Mouse (Mus musculus): Measurements from ENCODE around the gene Dus1l. TPM values are rescaled to one million over a fixed set of nuclear protein-coding genes. Genes with fewer than 3 reads are reported as not detected.
"Not testable (repeated sequence)": the region's sequence is repeated elsewhere in the genome, so short reads cannot be mapped to it uniquely, and the experiment has no call there.

Dus1l gene
- polyA plus RNA-seq, 1 experiment from 2014 or later: 76.9 TPM

DNA sequence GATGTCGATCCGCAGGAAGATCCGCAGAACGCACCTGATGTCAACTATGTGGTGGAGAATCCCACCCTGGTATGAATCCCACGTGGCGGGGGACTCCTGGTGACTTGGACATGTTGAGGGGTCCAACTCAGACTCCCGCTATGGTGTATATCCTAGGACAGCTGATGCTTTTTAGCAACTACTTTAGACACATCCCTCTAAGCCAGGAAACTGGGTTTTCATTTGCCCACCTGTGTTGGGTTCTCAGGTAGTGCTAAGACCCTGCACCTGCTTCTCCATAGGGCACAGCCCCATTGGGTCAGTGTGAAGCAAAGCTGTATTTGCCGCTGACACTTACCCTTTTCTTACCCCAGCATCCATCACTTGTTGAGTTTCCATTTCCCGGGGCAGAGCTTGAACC is 11.1 kb downstream of the Dus1l start:
- no peak for DNase-seq (ENCODE audit: low spot score, missing footprints)
- WGBS: 42% methylated on average over 9 of the region's 9 CpGs
- Histone ChIP-seq H3K27ac (ENCODE audit: low read depth, low read length) (no peak overlapping the region), H3K27me3 (ENCODE audit: control insufficient read depth, insufficient read depth, low read length) (no peaks in the 10 kb centered on the region), H3K4me1 (ENCODE audit: control insufficient read depth, insufficient read depth, low read length) (peaks cover 15% of the 10 kb centered on the region), H3K36me3 (ENCODE audit: control insufficient read depth, insufficient read depth, low read length) (peaks cover 12% of the 10 kb centered on the region), H3K4me3 (ENCODE audit: low read depth, low read length) (peak overlapping the region; percentile 99), H3K4me2 (peak overlapping the region; percentile 97), H3K9me3 (ENCODE audit: control insufficient read depth, low read length) (no peaks in the 10 kb centered on the region), H3K9ac (ENCODE audit: low read length) (peak overlapping the region; percentile 91)
- no peak for ATAC-seq (ENCODE audit: low FRiP score)

DNA sequence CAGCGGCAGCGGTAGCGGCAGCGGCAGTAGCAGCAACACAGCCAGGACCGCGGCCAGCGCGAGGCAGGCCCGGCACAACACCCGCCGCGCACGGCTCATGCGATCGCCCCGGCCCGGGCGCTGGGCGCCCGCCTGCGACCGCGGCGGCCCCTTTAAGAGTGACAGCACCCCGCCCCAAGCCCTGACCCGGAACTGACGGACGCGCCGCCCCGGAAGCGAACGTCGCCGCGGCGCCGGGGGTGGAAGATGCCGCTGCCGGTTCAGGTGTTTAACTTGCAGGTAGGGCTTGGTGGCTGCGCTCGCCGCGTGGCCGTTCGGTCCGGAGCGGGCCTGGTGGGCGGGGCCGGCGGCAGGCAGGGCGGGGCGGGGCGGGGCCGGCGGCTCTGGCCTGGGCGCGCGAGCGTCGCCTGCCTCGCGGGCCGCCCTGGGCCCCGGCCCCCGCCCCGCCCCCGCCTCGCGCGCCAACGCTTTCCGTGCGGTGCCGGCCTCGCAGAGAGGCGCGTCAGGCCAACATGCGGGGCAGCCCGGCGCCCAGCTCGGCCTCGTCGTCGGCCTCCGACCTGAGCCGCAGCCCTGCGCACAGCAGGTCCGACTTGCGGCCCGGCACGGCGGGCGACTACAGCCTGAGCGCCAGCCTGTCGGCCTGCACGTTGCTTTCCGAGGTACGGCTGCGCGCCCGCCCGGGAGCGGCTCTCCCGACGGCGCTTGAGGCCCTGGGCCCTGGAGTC is 12.0 kb downstream of the Dus1l start, which contains the start of the genes Rfng and Gps1:
Gene Rfng, minus strand, starts transcription at position 144 of the 728 bp plus-strand sequence.
Gene Gps1, plus strand, starts transcription at position 209 of the 728 bp plus-strand sequence.
- DNase-seq (ENCODE audit: low spot score, missing footprints): peak; percentile 96
- ATAC-seq (ENCODE audit: low FRiP score): peak; percentile 86
- Histone ChIP-seq H3K4me1 (ENCODE audit: control insufficient read depth, insufficient read depth, low read length) (peaks cover 15% of the 10 kb centered on the region), H3K27me3 (ENCODE audit: control insufficient read depth, insufficient read depth, low read length) (no peaks in the 10 kb centered on the region), H3K27ac (ENCODE audit: low read depth, low read length) (peak within 1 kb of the TSS; percentile 40; the same call in 1 of the 2 replicates), H3K4me2 (peak within 1 kb of the TSS; percentile 97), H3K9ac (ENCODE audit: low read length) (peak within 1 kb of the TSS; percentile 91), H3K4me3 (ENCODE audit: low read depth, low read length) (peak within 1 kb of the TSS; percentile 99), H3K36me3 (ENCODE audit: control insufficient read depth, insufficient read depth, low read length) (peaks cover 3% of the 10 kb centered on the region), H3K9me3 (ENCODE audit: control insufficient read depth, low read length) (no peaks in the 10 kb centered on the region)
- under 1% methylated on average over 89 of the region's 107 CpGs for WGBS

- peak overlapping the region; percentile 40; the same call in 1 of the 2 replicates for H3K27ac ChIP-seq (ENCODE audit: low read depth, low read length)
- DNase-seq (ENCODE audit: low spot score, missing footprints) (peak; percentile 94), ATAC-seq (ENCODE audit: low FRiP score) (peak; percentile 41; the same call in 1 of the 2 replicates)
- peak overlapping the region; percentile 91 for H3K9ac ChIP-seq (ENCODE audit: low read length)
- no peaks in the 10 kb centered on the region for H3K27me3 ChIP-seq (ENCODE audit: control insufficient read depth, insufficient read depth, low read length)
- no peaks in the 10 kb centered on the region; the same call in 1 of the 2 replicates for H3K36me3 ChIP-seq (ENCODE audit: control insufficient read depth, insufficient read depth, low read length)
- peaks cover 15% of the 10 kb centered on the region for H3K4me1 ChIP-seq (ENCODE audit: control insufficient read depth, insufficient read depth, low read length)
- WGBS: 2% methylated on average over 42 of the region's 42 CpGs
- peak overlapping the region; percentile 97 for H3K4me2 ChIP-seq
- H3K9me3 ChIP-seq (ENCODE audit: control insufficient read depth, low read length): no peaks in the 10 kb centered on the region
- H3K4me3 ChIP-seq (ENCODE audit: low read depth, low read length): peak overlapping the region; percentile 99
Measured at GRCm38 (mm10) chr11:120783426-120784063, 12.7 kb downstream of the Dus1l start.

DNA sequence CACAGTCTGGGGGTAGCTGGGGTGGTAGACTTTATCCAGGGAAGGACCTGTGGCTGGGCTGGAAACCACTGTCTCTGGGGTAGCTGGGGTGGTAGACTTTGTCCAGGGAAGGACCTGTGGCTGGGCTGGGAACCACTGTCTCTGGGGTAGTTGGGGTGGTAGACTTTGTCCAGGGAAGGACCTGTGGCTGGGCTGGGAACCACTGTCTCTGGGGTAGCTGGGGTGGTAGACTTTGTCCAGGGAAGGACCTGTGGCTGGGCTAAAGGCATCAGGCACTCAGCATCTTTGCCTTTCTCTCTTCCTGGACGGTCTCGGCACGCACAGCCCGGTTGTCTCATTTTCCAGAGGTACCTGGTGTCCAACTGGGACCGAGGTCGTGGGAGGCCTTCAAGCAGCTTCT is 14.8 kb downstream of the Dus1l start:
- not testable (repeated sequence) for H3K9ac ChIP-seq (ENCODE audit: low read length); ATAC-seq (ENCODE audit: low FRiP score); H3K27ac ChIP-seq (ENCODE audit: low read depth, low read length); H3K4me3 ChIP-seq (ENCODE audit: low read depth, low read length); H3K4me2 ChIP-seq; H3K9me3 ChIP-seq (ENCODE audit: control insufficient read depth, low read length); H3K36me3 ChIP-seq (ENCODE audit: control insufficient read depth, insufficient read depth, low read length); H3K27me3 ChIP-seq (ENCODE audit: control insufficient read depth, insufficient read depth, low read length); DNase-seq (ENCODE audit: low spot score, missing footprints)
- H3K4me1 ChIP-seq (ENCODE audit: control insufficient read depth, insufficient read depth, low read length): peaks cover 15% of the 10 kb centered on the region
- 93% methylated on average over 6 of the region's 6 CpGs for whole genome bisulfite sequencing

DNA sequence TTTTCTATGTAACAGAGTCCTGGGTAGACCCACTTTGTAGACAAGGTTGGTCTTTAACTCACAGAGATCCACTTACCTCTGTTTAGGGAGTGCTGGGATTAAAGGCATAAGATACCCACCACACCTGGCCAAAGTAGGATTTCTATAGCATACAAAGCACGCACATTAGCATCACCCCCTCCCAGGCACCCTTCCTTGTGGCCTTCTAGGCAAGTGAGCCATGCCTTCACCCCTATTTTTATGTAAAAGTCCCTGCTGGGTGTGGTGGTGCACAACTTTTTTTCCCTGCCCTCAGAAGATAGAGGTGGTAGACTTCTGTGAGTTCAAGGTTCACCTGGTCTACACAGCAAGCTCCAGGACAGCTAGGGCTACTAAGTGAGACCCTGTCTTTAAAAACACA is 16.3 kb downstream of the Dus1l start:
- Histone ChIP-seq H3K4me2 (no peak overlapping the region), H3K36me3 (ENCODE audit: control insufficient read depth, insufficient read depth, low read length) (no peaks in the 10 kb centered on the region; the same call in 1 of the 2 replicates), H3K27me3 (ENCODE audit: control insufficient read depth, insufficient read depth, low read length) (no peaks in the 10 kb centered on the region), H3K27ac (ENCODE audit: low read depth, low read length) (no peak overlapping the region), H3K4me3 (ENCODE audit: low read depth, low read length) (no peak overlapping the region), H3K9me3 (ENCODE audit: control insufficient read depth, low read length) (no peaks in the 10 kb centered on the region), H3K4me1 (ENCODE audit: control insufficient read depth, insufficient read depth, low read length) (peaks cover 9% of the 10 kb centered on the region), H3K9ac (ENCODE audit: low read length) (no peak overlapping the region)
- DNase-seq (ENCODE audit: low spot score, missing footprints): no peak
- WGBS: 66% methylated on average over 1 of the region's 1 CpGs
- ATAC-seq (ENCODE audit: low FRiP score): no peak

DNA sequence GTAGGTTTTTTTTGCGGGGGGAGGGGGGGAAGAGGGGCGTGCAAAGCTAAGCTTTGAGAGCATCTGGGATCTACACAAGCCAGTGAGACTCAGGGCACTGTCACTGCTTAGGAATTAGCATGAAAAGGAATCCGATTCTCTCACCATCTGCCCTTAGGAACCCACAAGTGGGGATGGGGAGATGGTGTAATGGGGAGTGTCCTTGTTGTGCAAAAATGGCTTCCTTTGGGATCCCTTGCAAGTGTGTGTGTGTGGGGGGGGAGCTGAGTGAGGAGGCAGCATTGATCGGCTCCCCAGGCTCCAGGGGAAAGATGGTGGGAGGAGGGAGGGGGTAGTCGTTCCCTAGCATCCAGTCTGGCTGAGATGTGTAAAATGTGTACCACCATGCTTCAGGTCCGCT is 19.1 kb downstream of the Dus1l start:
- Histone ChIP-seq H3K27me3 (ENCODE audit: control insufficient read depth, insufficient read depth, low read length) (no peaks in the 10 kb centered on the region), H3K9ac (ENCODE audit: low read length) (no peak overlapping the region), H3K4me2 (no peak overlapping the region), H3K4me3 (ENCODE audit: low read depth, low read length) (no peak overlapping the region), H3K4me1 (ENCODE audit: control insufficient read depth, insufficient read depth, low read length) (no peaks in the 10 kb centered on the region; the same call in 1 of the 2 replicates), H3K36me3 (ENCODE audit: control insufficient read depth, insufficient read depth, low read length) (no peaks in the 10 kb centered on the region; the same call in 1 of the 2 replicates), H3K27ac (ENCODE audit: low read depth, low read length) (no peak overlapping the region), H3K9me3 (ENCODE audit: control insufficient read depth, low read length) (no peaks in the 10 kb centered on the region)
- no peak for ATAC-seq (ENCODE audit: low FRiP score)
- DNase-seq (ENCODE audit: low spot score, missing footprints): peak; percentile 61
- 36% methylated on average over 6 of the region's 6 CpGs for WGBS

- Histone ChIP-seq H3K36me3 (ENCODE audit: control insufficient read depth, insufficient read depth, low read length) (no peaks in the 10 kb centered on the region), H3K9ac (ENCODE audit: low read length) (no peak overlapping the region), H3K27me3 (ENCODE audit: control insufficient read depth, insufficient read depth, low read length) (no peaks in the 10 kb centered on the region), H3K4me3 (ENCODE audit: low read depth, low read length) (no peak overlapping the region), H3K4me2 (no peak overlapping the region), H3K9me3 (ENCODE audit: control insufficient read depth, low read length) (no peaks in the 10 kb centered on the region), H3K4me1 (ENCODE audit: control insufficient read depth, insufficient read depth, low read length) (no peaks in the 10 kb centered on the region; the same call in 1 of the 2 replicates), H3K27ac (ENCODE audit: low read depth, low read length) (no peak overlapping the region)
- 28% methylated on average over 15 of the region's 15 CpGs for WGBS
- peak; percentile 79 for ATAC-seq (ENCODE audit: low FRiP score)
- peak; percentile 99 for DNase-seq (ENCODE audit: low spot score, missing footprints)
Measured at GRCm38 (mm10) chr11:120775774-120776469, 20.3 kb downstream of the Dus1l start.

DNA sequence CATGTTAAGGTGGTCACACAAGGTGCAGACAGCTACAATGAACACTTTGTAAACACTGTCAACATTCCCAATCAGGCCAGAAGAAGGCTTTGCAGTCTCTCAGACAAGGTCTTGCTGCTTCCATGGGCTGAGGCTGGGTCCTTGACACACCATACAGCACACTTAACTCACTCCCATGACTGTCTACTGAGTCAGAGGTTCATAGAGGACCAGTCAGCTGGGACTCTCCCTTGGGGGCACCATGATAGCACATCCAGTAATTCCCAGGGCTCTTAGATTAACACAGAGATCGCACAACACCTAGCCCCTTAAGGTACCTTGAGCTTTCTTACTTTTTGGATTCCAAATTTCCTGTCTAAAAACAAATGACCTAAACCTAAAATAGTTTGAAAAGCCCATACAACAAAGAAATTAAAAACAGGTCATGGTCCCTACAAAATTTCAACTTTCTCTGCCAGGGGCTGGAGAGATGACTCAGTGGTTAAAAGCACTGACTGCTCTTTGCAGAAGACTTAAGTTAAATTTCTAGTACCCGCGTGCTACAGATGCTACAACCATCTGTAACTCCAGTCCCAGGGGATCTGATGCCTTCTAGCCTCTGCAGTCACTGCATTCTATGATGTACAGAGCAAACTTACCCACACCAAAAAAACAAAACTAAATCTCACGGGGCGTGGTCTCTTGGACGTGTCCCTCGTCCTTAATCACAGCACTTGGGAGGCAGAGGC is 22.6 kb downstream of the Dus1l start:
- no peak for ATAC-seq (ENCODE audit: low FRiP score)
- no peaks in the 10 kb centered on the region for H3K27me3 ChIP-seq (ENCODE audit: control insufficient read depth, insufficient read depth, low read length)

More for the DNA sequence above, 22.6 kb downstream of the Dus1l start:
- peak; percentile 75 for DNase-seq (ENCODE audit: low spot score, missing footprints)
- Histone ChIP-seq H3K4me2 (no peak overlapping the region), H3K9me3 (ENCODE audit: control insufficient read depth, low read length) (no peaks in the 10 kb centered on the region), H3K36me3 (ENCODE audit: control insufficient read depth, insufficient read depth, low read length) (no peaks in the 10 kb centered on the region), H3K27ac (ENCODE audit: low read depth, low read length) (no peak overlapping the region), H3K4me1 (ENCODE audit: control insufficient read depth, insufficient read depth, low read length) (no peaks in the 10 kb centered on the region; the same call in 1 of the 2 replicates), H3K9ac (ENCODE audit: low read length) (no peak overlapping the region), H3K4me3 (ENCODE audit: low read depth, low read length) (no peak overlapping the region)
- WGBS: 89% methylated on average over 7 of the region's 7 CpGs
